In the genomic region with DNA sequence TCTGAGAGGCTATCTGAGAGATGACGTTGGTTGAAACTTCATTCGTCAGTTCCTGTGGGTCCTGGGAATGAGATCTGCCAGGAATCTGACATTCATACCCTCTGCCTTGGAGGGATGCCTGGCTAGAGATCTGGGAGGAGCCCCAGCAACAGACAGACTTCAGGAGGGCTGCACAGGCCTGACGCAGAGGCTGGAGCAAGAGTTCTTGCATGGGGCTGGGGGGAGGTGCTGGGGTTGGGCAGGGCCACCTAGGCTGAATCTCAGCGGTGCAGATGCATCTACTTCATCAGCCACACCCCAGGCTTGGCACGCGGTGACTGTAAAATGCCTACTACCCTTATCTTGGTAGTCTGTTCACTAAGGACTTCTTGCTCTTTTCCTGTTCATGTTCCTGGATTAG, we compare ENCODE assay signal across 16 mouse cellular contexts. TPM values are rescaled to one million over a fixed set of nuclear protein-coding genes. Genes with fewer than 3 reads are reported as not detected.
A peak's percentile ranks its signal among the peaks of the same experiment; 100 is the strongest.
DNase-seq lines count a peak whose midpoint lies in the region; ATAC-seq lines count a peak whose summit lies in the region.
"Had no signal": no experiment of that assay in that cellular context is flagged by ENCODE, and none has a peak within 500 bp of the region (broad histone marks: within the 10 kb centered on the region; RNA-seq: fewer than 3 reads in every experiment).

No protein-coding gene starts in this region.

- no peaks in the 10 kb centered on the region for H3K27me3 ChIP-seq in intestine, embryonic 15.5 days (replicated peaks)
- H3K27me3 ChIP-seq in stomach, embryonic 16.5 days (ENCODE audit: control insufficient read depth, insufficient read depth, low read length), result no peaks in the 10 kb centered on the region
- H3K27me3 ChIP-seq: midbrain, embryonic 12.5 days had no signal

- ATAC-seq in intestine, embryonic 15.5 days, result peak; percentile 80
- ATAC-seq in stomach, embryonic 16.5 days (ENCODE audit: insufficient read depth, low FRiP score), result 0 out of 2 replicates have a peak, but pooled peaks have one; percentile 38

- H3K4me1 ChIP-seq in intestine, embryonic 15.5 days (replicated peaks), result peaks cover 5% of the 10 kb centered on the region; the same call in 1 of the 2 replicates
- H3K4me1 ChIP-seq in stomach, embryonic 16.5 days (ENCODE audit: control insufficient read depth, insufficient read depth, low read length), result no peaks in the 10 kb centered on the region
- H3K4me1 ChIP-seq: midbrain, embryonic 12.5 days had no signal

- no peak overlapping the region for H3K27ac ChIP-seq in intestine, embryonic 15.5 days
- no peak overlapping the region for H3K27ac ChIP-seq in stomach, embryonic 16.5 days (ENCODE audit: low read length)
- H3K27ac ChIP-seq: liver, embryonic 14.5 days; midbrain, embryonic 12.5 days had no signal

- no peaks in the 10 kb centered on the region for H3K36me3 ChIP-seq in intestine, embryonic 15.5 days
- H3K36me3 ChIP-seq in stomach, embryonic 16.5 days (ENCODE audit: control insufficient read depth, insufficient read depth, low read length), result no peaks in the 10 kb centered on the region
- H3K36me3 ChIP-seq: midbrain, embryonic 12.5 days had no signal

- no peaks in the 10 kb centered on the region for H3K9me3 ChIP-seq in intestine, embryonic 15.5 days
- no peaks in the 10 kb centered on the region for H3K9me3 ChIP-seq in stomach, embryonic 16.5 days (replicated peaks; ENCODE audit: control insufficient read depth, low read length)
- H3K9me3 ChIP-seq: midbrain, embryonic 12.5 days had no signal

- H3K4me3 ChIP-seq in intestine, embryonic 15.5 days (replicated peaks), result no peak overlapping the region
- H3K4me3 ChIP-seq in stomach, embryonic 16.5 days (replicated peaks; ENCODE audit: low read length), result no peak overlapping the region
- H3K4me3 ChIP-seq: midbrain, embryonic 12.5 days had no signal

- WGBS in intestine, embryonic 15.5 days, result 45% methylated on average over 6 of the region's 6 CpGs
- WGBS in stomach, embryonic 16.5 days, result 46% methylated on average over 6 of the region's 6 CpGs

- DNase-seq in heart, adult 18-20 months, result peak; percentile 44 to 66
- DNase-seq in heart, adult 8-10 months (ENCODE audit: low spot score), result no peak
- peak; percentile 51 to 54 for DNase-seq in spleen, postnatal 36 days (ENCODE audit: low spot score in 2 of 2)
- DNase-seq in spleen, adult 12 weeks (ENCODE audit: low spot score), result no peak
- no peak for DNase-seq in cerebellum, postnatal 25 days
- DNase-seq in layer of hippocampus, adult 18-20 months (ENCODE audit: low spot score in 2 of 2), result no peak
- DNase-seq: adrenal gland, adult 8-10 months; kidney, adult 8-10 months; thymus, postnatal 25 days had no signal

- no peak overlapping the region; the same call in 1 of the 2 replicates for H3K4me2 ChIP-seq in intestine, embryonic 15.5 days (replicated peaks)
- no peak overlapping the region for H3K4me2 ChIP-seq in stomach, embryonic 16.5 days (ENCODE audit: low read depth, low read length)
- H3K4me2 ChIP-seq: midbrain, embryonic 12.5 days had no signal

- H3K9ac ChIP-seq in intestine, embryonic 15.5 days, result no peak overlapping the region
- no peak overlapping the region for H3K9ac ChIP-seq in stomach, embryonic 16.5 days (ENCODE audit: low read length)
- H3K9ac ChIP-seq: liver, embryonic 14.5 days; midbrain, embryonic 12.5 days had no signal

RNA-seq across cellular contexts. Expression of a gene that starts 21.1 kb away (rescaled TPM):
- total RNA-seq in heart, adult 18-20 months (2021), result 1 to 10 TPM; 5.7 to 8.4 TPM
- 1 to 10 TPM; 6.1 to 7.9 (median 7.0) TPM for total RNA-seq in heart, adult 8-10 months (2022)
- 4.7 and 4.8 TPM in 2 replicates for polyA plus RNA-seq in intestine, embryonic 15.5 days (2015; fragmentation: Nextera tagmentation; extraction: Ambion mirVana)
- polyA plus RNA-seq in stomach, embryonic 16.5 days (2015; fragmentation: Nextera tagmentation; extraction: Ambion mirVana), result 7.1 and 7.6 TPM in 2 replicates
- total RNA-seq in layer of hippocampus, adult 18-20 months (2021), result 10 to 100 TPM; 12.1 to 12.7 TPM

RNA-seq across cellular contexts. Expression of a gene that starts 46.8 kb away (rescaled TPM):
- total RNA-seq in heart, adult 18-20 months (2021), result not detected
- not detected for total RNA-seq in heart, adult 8-10 months (2022)
- polyA plus RNA-seq in intestine, embryonic 15.5 days (2015; fragmentation: Nextera tagmentation; extraction: Ambion mirVana), result 0.15 and 0.28 TPM in 2 replicates
- polyA plus RNA-seq in stomach, embryonic 16.5 days (2015; fragmentation: Nextera tagmentation; extraction: Ambion mirVana), result 0.15 and 0.20 TPM in 2 replicates
- under 1 TPM; 0.64 to 0.79 TPM for total RNA-seq in layer of hippocampus, adult 18-20 months (2021)
- total RNA-seq: adrenal gland, adult 8-10 months had no signal
- polyA plus RNA-seq: liver, embryonic 14.5 days; neural tube, embryonic 11.5 days had no signal

RNA-seq across cellular contexts. Expression of a gene that starts 48.5 kb away (rescaled TPM):
- not detected for total RNA-seq in heart, adult 18-20 months (2021)
- total RNA-seq in heart, adult 8-10 months (2022), result under 1 TPM in 2 of 4 experiments, not detected in 2; 0.38 to 0.65 TPM
- polyA plus RNA-seq in intestine, embryonic 15.5 days (2015; fragmentation: Nextera tagmentation; extraction: Ambion mirVana), result 0.11 and 0.31 TPM in 2 replicates
- polyA plus RNA-seq in stomach, embryonic 16.5 days (2015; fragmentation: Nextera tagmentation; extraction: Ambion mirVana), result 0.56 and 0.63 TPM in 2 replicates
- 1 to 10 TPM in 1 of 2 experiments, under 1 TPM in 1; 0.74 to 1.2 TPM for total RNA-seq in layer of hippocampus, adult 18-20 months (2021)
- total RNA-seq: left cerebral cortex, postnatal 36 days had no signal
- polyA plus RNA-seq: hindbrain, embryonic 11.5 days; midbrain, embryonic 12.5 days; neural tube, embryonic 11.5 days had no signal

Comparison
In these comparisons a context has a peak if more than half of its experiments do, and no peak if none do; other contexts are left out.
1. DNase-seq: peak in heart, adult 18-20 months (2 of 2) and spleen, postnatal 36 days (2 of 2); none in heart, adult 8-10 months (single experiment), spleen, adult 12 weeks (single experiment), cerebellum, postnatal 25 days (0 of 2) and layer of hippocampus, adult 18-20 months (0 of 2).